Mouse (Mus musculus): ENCODE results near the gene Timm10b. TPM values are rescaled to one million over a fixed set of nuclear protein-coding genes. Genes with fewer than 3 reads are reported as not detected.

Gene Timm10b
- total and polyA plus RNA-seq, 2 experiments from 2014 or later, result 107 to 170 TPM

DNA sequence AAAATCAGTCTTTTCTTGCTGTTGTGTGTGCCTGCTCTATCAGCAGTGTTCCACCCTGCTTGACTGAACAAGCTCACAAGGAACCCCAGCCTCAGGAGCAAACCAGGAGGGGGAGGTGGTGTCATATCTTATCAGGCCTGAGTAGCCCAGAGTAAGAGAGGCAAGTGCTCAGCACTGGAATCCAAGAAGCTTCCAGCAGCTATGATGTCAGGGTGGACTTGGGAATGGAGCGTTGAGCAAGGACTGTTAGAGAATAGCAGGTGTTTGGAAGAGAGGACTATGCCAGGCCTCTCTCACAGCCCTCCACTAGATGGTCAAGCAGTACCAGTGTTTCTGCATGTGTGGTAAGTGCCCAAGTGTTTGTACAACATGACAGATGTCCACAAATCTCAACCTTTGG lies 24.1 kb upstream of the Timm10b start:
- Histone ChIP-seq H3K9ac (replicated peaks; ENCODE audit: low read length, poor library complexity, severe bottlenecking) (no peak overlapping the region), H3K4me2 (ENCODE audit: low read depth, low read length, poor library complexity, severe bottlenecking) (no peak overlapping the region), H3K27me3 (ENCODE audit: insufficient read depth, low read length) (no peaks in the 10 kb centered on the region), H3K36me3 (ENCODE audit: insufficient read depth, low read length) (peaks cover 96% of the 10 kb centered on the region), H3K4me3 (ENCODE audit: low read depth, low read length) (no peak overlapping the region), H3K9me3 (ENCODE audit: low read length) (no peaks in the 10 kb centered on the region), H3K4me1 (ENCODE audit: insufficient read depth, low read length) (no peaks in the 10 kb centered on the region), H3K27ac (ENCODE audit: low read depth, low read length) (no peak overlapping the region)
- 82% methylated on average over 1 of the region's 1 CpGs for WGBS
- ATAC-seq (ENCODE audit: low FRiP score) (no peak), DNase-seq (ENCODE audit: low spot score) (no peak)
- TF ChIP-seq CTCF (IDR thresholded peaks at IDR 0.05), result no peak

DNA sequence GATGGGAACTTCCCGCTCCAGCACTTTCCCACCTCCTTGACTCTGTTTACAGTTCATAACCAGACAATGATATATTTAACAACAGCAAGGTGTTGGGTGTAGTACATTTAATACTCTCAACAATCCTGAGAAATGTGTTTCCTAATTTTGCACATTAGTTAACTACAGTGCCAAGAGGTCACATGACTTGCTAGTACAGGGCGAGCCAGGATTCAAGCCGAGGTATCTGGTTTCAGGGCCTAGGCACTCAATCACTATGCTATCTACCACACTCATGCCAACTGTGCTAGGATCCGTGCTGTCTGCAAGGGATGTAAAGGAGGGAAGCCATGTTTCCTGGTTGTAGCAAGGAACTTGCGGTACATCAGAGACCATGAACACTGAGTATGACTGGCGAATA lies 23.3 kb upstream of the Timm10b start:
- H3K4me2 ChIP-seq (ENCODE audit: low read depth, low read length, poor library complexity, severe bottlenecking), result no peak overlapping the region
- no peaks in the 10 kb centered on the region for H3K4me1 ChIP-seq (ENCODE audit: insufficient read depth, low read length)
- H3K27me3 ChIP-seq (ENCODE audit: insufficient read depth, low read length), result no peaks in the 10 kb centered on the region
- no peak overlapping the region for H3K4me3 ChIP-seq (ENCODE audit: low read depth, low read length)
- ATAC-seq (ENCODE audit: low FRiP score) (no peak), DNase-seq (ENCODE audit: low spot score) (no peak)
- peaks cover 95% of the 10 kb centered on the region for H3K36me3 ChIP-seq (ENCODE audit: insufficient read depth, low read length)
- no peak for TF ChIP-seq CTCF (IDR thresholded peaks at IDR 0.05)
- whole genome bisulfite sequencing, result 94% methylated on average over 6 of the region's 6 CpGs
- no peak overlapping the region for H3K9ac ChIP-seq (replicated peaks; ENCODE audit: low read length, poor library complexity, severe bottlenecking)
- H3K27ac ChIP-seq (ENCODE audit: low read depth, low read length), result no peak overlapping the region
- H3K9me3 ChIP-seq (ENCODE audit: low read length), result no peaks in the 10 kb centered on the region

DNA sequence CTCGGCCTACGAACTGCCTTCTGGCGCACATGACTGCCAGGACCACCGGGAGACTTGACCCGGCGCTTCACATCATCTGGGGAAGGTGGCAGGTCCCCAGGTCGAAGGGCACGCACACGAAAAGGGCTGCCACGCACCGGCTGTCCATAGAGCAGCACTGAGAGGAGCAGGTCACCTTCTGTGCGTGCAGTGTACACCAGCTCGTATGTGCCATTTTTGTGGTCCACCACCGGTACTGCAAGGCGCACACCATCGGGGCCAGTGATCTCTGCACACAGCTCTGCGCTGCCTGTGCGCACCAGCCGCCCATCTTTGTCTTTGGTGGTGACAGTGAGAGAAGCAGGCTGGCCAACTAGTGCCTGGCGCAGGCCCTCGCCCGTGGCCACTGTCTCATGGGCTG lies 22.0 kb upstream of the Timm10b start:
- DNase-seq (ENCODE audit: low spot score) (no peak), ATAC-seq (ENCODE audit: low FRiP score) (no peak)
- 96% methylated on average over 22 of the region's 22 CpGs for WGBS
- no peak overlapping the region for H3K4me3 ChIP-seq (ENCODE audit: low read depth, low read length)
- H3K27ac ChIP-seq (ENCODE audit: low read depth, low read length), result no peak overlapping the region
- H3K9ac ChIP-seq (replicated peaks; ENCODE audit: low read length, poor library complexity, severe bottlenecking), result no peak overlapping the region
- no peak for TF ChIP-seq CTCF (IDR thresholded peaks at IDR 0.05)
- H3K4me1 ChIP-seq (ENCODE audit: insufficient read depth, low read length), result no peaks in the 10 kb centered on the region
- H3K9me3 ChIP-seq (ENCODE audit: low read length), result no peaks in the 10 kb centered on the region
- H3K27me3 ChIP-seq (ENCODE audit: insufficient read depth, low read length), result no peaks in the 10 kb centered on the region
- H3K4me2 ChIP-seq (ENCODE audit: low read depth, low read length, poor library complexity, severe bottlenecking), result no peak overlapping the region
- H3K36me3 ChIP-seq (ENCODE audit: insufficient read depth, low read length), result peaks cover 88% of the 10 kb centered on the region

DNA sequence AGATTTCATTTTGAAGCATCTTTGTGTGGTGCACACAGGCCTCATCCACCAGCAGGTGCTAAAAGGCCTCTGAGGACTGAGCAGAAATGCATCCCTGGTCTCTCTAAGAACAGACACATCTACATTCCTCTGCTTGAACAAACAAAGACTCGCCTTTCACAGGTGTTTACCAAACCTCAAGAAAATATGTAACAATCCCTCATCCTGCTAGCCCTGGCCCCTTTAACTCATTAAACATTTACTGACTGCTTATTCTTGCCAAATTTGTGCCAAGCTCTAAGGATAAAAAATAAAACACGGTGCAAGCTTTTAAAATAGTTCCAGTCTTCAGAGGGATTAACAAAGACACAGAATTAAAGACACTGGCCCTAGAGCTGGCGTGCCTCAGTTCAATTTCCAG lies 20.2 kb upstream of the Timm10b start:
- 66% methylated on average over 3 of the region's 3 CpGs for WGBS
- Histone ChIP-seq H3K4me3 (ENCODE audit: low read depth, low read length) (no peak overlapping the region), H3K27ac (ENCODE audit: low read depth, low read length) (no peak overlapping the region), H3K4me1 (ENCODE audit: insufficient read depth, low read length) (no peaks in the 10 kb centered on the region), H3K9ac (replicated peaks; ENCODE audit: low read length, poor library complexity, severe bottlenecking) (no peak overlapping the region), H3K27me3 (ENCODE audit: insufficient read depth, low read length) (no peaks in the 10 kb centered on the region), H3K4me2 (ENCODE audit: low read depth, low read length, poor library complexity, severe bottlenecking) (no peak overlapping the region), H3K36me3 (ENCODE audit: insufficient read depth, low read length) (peaks cover 87% of the 10 kb centered on the region), H3K9me3 (ENCODE audit: low read length) (no peaks in the 10 kb centered on the region)
- ATAC-seq (ENCODE audit: low FRiP score) (no peak), DNase-seq (ENCODE audit: low spot score) (no peak)
- TF ChIP-seq CTCF (IDR thresholded peaks at IDR 0.05), result no peak

DNA sequence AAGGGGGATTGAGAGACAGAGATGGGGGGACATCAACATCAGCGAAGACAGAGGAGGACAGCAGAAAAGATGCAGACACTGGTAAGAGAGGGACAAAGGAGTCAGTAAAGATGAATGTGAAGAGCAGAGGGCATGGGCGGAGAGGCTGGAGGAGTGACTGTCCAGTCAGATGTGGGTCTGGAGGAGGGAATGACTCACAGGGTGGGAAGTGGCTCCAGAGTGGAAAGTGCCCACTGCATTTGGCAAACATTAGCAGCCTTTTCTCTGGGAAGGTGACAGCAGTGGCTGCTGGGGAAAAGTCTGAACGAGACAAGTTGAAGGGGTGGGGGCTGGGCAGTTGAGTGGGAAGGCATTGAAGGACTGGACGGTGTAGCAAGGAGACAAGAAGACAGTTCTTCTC lies 18.8 kb upstream of the Timm10b start:
- WGBS, result 80% methylated on average over 4 of the region's 4 CpGs
- Histone ChIP-seq H3K4me1 (ENCODE audit: insufficient read depth, low read length) (no peaks in the 10 kb centered on the region), H3K27ac (ENCODE audit: low read depth, low read length) (no peak overlapping the region), H3K9me3 (ENCODE audit: low read length) (no peaks in the 10 kb centered on the region), H3K9ac (replicated peaks; ENCODE audit: low read length, poor library complexity, severe bottlenecking) (no peak overlapping the region), H3K4me2 (ENCODE audit: low read depth, low read length, poor library complexity, severe bottlenecking) (no peak overlapping the region), H3K27me3 (ENCODE audit: insufficient read depth, low read length) (no peaks in the 10 kb centered on the region), H3K4me3 (ENCODE audit: low read depth, low read length) (no peak overlapping the region), H3K36me3 (ENCODE audit: insufficient read depth, low read length) (peaks cover 84% of the 10 kb centered on the region)
- no peak for ATAC-seq (ENCODE audit: low FRiP score)
- DNase-seq (ENCODE audit: low spot score), result no peak
- no peak for TF ChIP-seq CTCF (IDR thresholded peaks at IDR 0.05)

DNA sequence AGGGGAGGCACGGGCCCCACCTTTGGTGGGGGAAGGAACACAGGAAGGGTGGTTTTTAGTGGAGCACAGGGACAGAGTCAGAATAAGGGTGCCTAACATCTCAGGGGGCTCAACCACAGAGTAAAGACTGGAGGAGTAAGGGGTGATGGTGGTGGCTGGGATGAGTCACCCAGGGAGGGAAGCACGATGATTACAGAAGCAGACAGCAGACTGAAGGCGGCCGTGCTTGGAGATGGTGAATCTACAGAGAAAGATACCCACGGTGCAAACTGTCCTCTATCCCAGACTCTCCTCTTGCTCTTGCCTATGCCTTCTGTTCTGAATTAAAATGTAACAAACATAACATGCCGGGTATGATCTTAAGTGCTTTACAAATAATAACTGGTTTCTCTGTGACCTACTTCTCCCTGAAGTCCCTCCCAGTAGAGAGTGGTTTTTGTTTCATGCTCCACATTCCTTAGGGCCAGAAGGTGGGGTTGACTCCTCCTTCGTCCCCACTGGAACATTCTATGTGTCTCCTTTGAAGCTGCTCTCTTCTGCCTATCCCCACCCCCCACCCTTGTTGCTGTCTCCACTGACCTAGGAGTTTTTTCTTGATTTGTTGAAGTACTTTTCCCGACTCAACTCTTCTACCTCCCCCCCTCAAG lies 18.1 kb upstream of the Timm10b start:
- H3K4me3 ChIP-seq (ENCODE audit: low read depth, low read length), result no peak overlapping the region
- no peaks in the 10 kb centered on the region for H3K9me3 ChIP-seq (ENCODE audit: low read length)
- H3K27me3 ChIP-seq (ENCODE audit: insufficient read depth, low read length), result no peaks in the 10 kb centered on the region
- no peaks in the 10 kb centered on the region for H3K4me1 ChIP-seq (ENCODE audit: insufficient read depth, low read length)
- peaks cover 77% of the 10 kb centered on the region for H3K36me3 ChIP-seq (ENCODE audit: insufficient read depth, low read length)
- DNase-seq (ENCODE audit: low spot score), result no peak
- no peak overlapping the region for H3K9ac ChIP-seq (replicated peaks; ENCODE audit: low read length, poor library complexity, severe bottlenecking)
- ATAC-seq (ENCODE audit: low FRiP score), result no peak
- no peak overlapping the region for H3K27ac ChIP-seq (ENCODE audit: low read depth, low read length)
- no peak overlapping the region for H3K4me2 ChIP-seq (ENCODE audit: low read depth, low read length, poor library complexity, severe bottlenecking)
- WGBS, result 87% methylated on average over 8 of the region's 8 CpGs
- no peak for TF ChIP-seq CTCF (IDR thresholded peaks at IDR 0.05)
